Mouse (Mus musculus) cerebellum, adult 2 months (tissue): ENCODE measurements around the gene Ninj2. TPM values are rescaled to one million over a fixed set of nuclear protein-coding genes. Genes with fewer than 3 reads are reported as not detected.
"Not testable (repeated sequence)": the region's sequence is repeated elsewhere in the genome, so short reads cannot be mapped to it uniquely, and the experiment has no call there.

ENCODE experiments used
- DNase-seq, 2 experiments: peaks; one replicate each; pipeline ENCODE4 v3.0.0; 2021
- H3K27ac ChIP-seq: fragments of 200-500 bp; 2 replicates; pipeline ENCODE4 v1.5.1; 2012; ENCODE audit warnings: low read length, control low read depth, inconsistent platforms; ENCODE audit not compliant: insufficient read depth
- H3K27me3 ChIP-seq: fragments of 200-500 bp; 2 replicates; pipeline ENCODE4 v1.6.1; 2012; ENCODE audit warnings: inconsistent platforms, mild to moderate bottlenecking, low read length, moderate library complexity; ENCODE audit not compliant: control insufficient read depth, insufficient read depth
- H3K4me1 ChIP-seq: fragments of 200-500 bp; 2 replicates; pipeline ENCODE4 v1.6.1; 2011; ENCODE audit warnings: low read length; ENCODE audit not compliant: control insufficient read depth, insufficient read depth
- H3K4me3 ChIP-seq: fragments of 200-500 bp; replicated peaks from 2 replicates; pipeline ENCODE3; 2011; ENCODE audit warnings: mild to moderate bottlenecking, low read depth, low read length, control low read depth; ENCODE audit not compliant: insufficient read depth
- CTCF ChIP-seq: fragments of 200-500 bp; IDR thresholded peaks from 2 replicates; pipeline ENCODE4 v1.5.1; 2011; ENCODE audit warnings: low read depth, mild to moderate bottlenecking, control low read depth, low read length, moderate library complexity, borderline replicate concordance; ENCODE audit not compliant: insufficient read depth
- POLR2A ChIP-seq: fragments of 200-500 bp; IDR thresholded peaks from 2 replicates; pipeline ENCODE4 v1.6.1; 2011; ENCODE audit warnings: low read length, control low read depth, borderline replicate concordance; ENCODE audit not compliant: insufficient read depth
- WGBS: fragments of 180-500 bp; shearing (Covaris S2); methylation state at CpG from one replicate; pipeline ENCODE4 v1.1.7; 2018; 5-methylcytosine and 5-hydroxymethylcytosine counted together
- polyA plus RNA-seq: library from polyadenylated mRNA; depleted of rRNA; stranded (reverse); fragments of >200 nt; gene quantifications from 2 replicates; pipeline ENCODE4 v1.2.3, GENCODE M21; 2012

Gene Ninj2
- polyA plus RNA-seq, 1 experiment: 11.7 TPM

- no peak for TF ChIP-seq POLR2A
- TF ChIP-seq CTCF: no peak
- WGBS: 93% methylated on average over 8 of the region's 8 CpGs
These were observed 10.2 kb upstream of the Ninj2 start for GRCm38 (mm10) chr6:120082951-120083411.

DNA sequence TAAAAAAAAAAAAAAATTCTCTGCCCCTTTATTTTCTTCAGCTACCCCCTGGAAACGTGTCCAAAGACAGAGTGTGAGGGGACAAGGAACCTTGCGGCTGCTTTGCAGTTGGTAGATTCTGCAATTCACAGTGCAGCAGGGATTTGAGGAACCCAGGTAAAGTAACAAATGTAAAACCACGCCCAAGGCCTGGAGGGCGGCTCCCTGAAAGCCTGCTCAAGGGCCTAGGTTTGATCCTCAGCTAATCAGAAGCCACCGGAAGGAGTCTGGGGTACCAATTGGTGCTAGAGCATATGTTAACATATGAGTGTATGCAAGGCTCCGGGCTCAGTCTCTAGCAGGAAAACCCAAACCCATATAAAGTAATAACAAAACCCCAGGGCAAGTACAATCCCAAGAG lies 9.7 kb upstream of the Ninj2 start:
- Histone ChIP-seq H3K27me3 (no peaks in the 10 kb centered on the region), H3K4me1 (no peaks in the 10 kb centered on the region), H3K27ac (no peak overlapping the region), H3K4me3 (no peak overlapping the region)
- WGBS: 81% methylated on average over 6 of the region's 6 CpGs
- DNase-seq: no peak
- no peak for TF ChIP-seq POLR2A
- TF ChIP-seq CTCF: no peak

More at GRCm38 (mm10) chr6:120082951-120083411, 10.2 kb upstream of the Ninj2 start:
- no peak overlapping the region for H3K27ac ChIP-seq
- no peak for DNase-seq
- H3K4me1 ChIP-seq: no peaks in the 10 kb centered on the region
- no peaks in the 10 kb centered on the region for H3K27me3 ChIP-seq
- no peak overlapping the region for H3K4me3 ChIP-seq

DNA sequence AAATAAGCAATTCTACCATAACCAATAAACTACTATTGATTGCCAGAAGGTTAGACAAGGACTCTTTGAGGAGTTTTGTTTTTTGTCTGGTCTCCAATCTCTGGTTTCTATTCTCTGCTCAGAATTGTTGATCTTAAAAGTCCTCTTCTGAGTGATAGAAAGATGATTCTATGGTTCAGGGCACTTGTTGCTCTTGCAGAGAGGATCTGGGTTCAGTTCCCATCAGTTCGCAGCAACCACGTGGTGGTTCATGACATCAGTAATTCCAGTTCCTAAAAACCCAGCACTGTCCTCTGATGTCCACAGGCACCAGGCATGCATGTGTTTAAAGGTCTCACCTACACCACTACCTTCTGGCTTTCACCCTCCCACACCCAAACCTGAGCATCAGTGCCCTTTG lies 8.2 kb upstream of the Ninj2 start:
- no peak for TF ChIP-seq CTCF
- no peak for TF ChIP-seq POLR2A
- Histone ChIP-seq H3K27me3 (no peaks in the 10 kb centered on the region), H3K27ac (no peak overlapping the region), H3K4me1 (no peaks in the 10 kb centered on the region), H3K4me3 (no peak overlapping the region)
- 96% methylated on average over 2 of the region's 2 CpGs for WGBS
- DNase-seq: no peak

DNA sequence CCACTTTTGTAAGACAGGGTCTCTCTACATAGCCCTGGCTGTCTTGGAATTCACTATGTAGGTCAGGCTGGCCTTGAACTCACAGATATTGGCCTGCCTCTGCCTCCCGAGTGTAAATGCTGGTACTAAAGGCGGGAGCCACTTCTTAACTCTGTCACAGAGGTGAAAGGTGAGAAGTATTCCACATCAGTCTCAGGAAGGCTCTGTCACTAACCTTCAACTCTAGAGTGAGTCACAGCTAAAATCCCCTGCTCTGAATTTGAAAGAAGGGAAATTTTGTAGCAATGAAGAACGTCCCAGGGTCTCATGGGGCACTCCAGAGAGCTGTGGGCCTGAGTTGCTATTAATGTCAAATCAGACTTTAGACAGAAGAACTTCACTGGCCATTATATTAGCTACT lies 7.3 kb upstream of the Ninj2 start:
- H3K4me3 ChIP-seq: no peak overlapping the region
- DNase-seq: no peak
- no peaks in the 10 kb centered on the region for H3K4me1 ChIP-seq
- H3K27me3 ChIP-seq: no peaks in the 10 kb centered on the region
- 89% methylated on average over 3 of the region's 3 CpGs for WGBS
- no peak for TF ChIP-seq POLR2A
- TF ChIP-seq CTCF: no peak
- no peak overlapping the region for H3K27ac ChIP-seq

DNA sequence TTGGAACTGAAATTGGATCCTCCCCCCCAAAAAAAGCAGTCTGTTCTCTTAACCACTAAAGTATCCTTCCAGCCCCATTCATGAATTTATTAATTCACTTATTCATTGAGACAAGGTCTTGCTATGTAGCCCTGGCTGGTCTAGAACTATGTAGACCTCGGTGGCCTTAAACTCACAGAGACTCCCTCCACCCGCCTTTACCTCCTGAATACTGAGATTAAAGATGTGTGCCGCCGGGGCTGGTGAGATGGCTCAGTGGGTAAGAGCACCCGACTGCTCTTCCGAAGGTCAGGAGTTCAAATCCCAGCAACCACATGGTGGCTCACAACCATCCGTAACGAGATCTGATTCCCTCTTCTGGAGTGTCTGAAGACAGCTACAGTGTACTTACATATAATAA lies 6.1 kb upstream of the Ninj2 start:
- not testable (repeated sequence) for H3K27ac ChIP-seq, H3K27me3 ChIP-seq, H3K4me3 ChIP-seq, DNase-seq, H3K4me1 ChIP-seq
- 97% methylated on average over 8 of the region's 8 CpGs for WGBS

DNA sequence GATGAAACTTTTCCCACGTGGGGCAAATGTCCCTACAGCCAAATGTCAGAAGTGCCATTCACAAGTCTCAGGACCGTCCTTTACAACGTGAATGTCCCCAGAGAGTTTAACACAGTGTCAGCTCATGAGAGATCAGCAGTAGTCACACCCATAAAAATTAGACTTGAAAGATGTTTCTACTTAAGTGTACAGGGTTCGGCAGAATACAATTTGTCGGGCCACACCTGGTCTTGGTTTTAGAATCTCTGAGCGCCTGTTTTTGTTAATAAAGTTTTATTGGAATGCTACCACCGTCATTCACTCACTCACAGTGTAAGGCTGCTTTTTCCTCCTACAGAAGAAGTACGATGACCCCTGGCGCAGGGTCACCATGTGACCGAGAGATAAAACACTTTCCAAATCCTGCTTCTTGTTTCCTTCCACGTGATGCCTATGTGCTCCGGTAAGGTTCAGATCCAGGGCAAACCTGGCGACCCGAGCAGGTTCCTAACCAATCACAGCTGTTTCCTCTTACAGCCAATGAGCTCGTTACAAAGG lies 2.4 kb upstream of the Ninj2 start:
- Histone ChIP-seq H3K27ac (no peak overlapping the region), H3K4me3 (no peak overlapping the region), H3K4me1 (no peaks in the 10 kb centered on the region), H3K27me3 (no peaks in the 10 kb centered on the region)
- DNase-seq: no peak
- 72% methylated on average over 15 of the region's 15 CpGs for WGBS
- no peak for TF ChIP-seq POLR2A
- TF ChIP-seq CTCF: no peak

DNA sequence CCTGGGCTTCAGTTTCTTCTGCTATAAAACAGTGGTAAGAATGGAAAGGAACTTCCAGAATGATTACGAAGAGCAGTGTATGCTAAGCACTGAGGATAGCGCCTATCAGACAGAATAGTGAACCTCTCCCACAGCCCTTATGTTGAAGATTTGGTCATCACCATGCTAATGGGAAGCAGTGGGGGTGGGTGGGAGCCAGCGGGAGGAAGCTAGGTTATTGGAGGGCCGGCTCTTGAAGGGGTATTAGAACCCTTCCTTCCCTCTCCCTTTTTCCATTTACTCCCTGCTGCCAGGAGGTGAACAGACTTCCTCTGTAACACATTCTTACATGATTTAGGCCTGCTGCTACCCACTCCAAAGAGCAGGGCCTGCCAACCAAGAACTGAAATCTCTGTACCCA lies 1.2 kb upstream of the Ninj2 start:
- H3K4me1 ChIP-seq: no peaks in the 10 kb centered on the region
- TF ChIP-seq POLR2A: no peak
- TF ChIP-seq CTCF: no peak
- H3K27me3 ChIP-seq: no peaks in the 10 kb centered on the region
- no peak for DNase-seq
- WGBS: 84% methylated on average over 4 of the region's 4 CpGs
- H3K4me3 ChIP-seq: no peak overlapping the region
- no peak overlapping the region for H3K27ac ChIP-seq

GRCm38 (mm10) chr6:120094091-120094776 lies 1.1 kb downstream of the Ninj2 start:
- H3K27ac ChIP-seq: no peak overlapping the region
- TF ChIP-seq CTCF (no peak), POLR2A (no peak)
- no peaks in the 10 kb centered on the region for H3K27me3 ChIP-seq
- H3K4me1 ChIP-seq: no peaks in the 10 kb centered on the region
- no peak overlapping the region for H3K4me3 ChIP-seq
- DNase-seq: no peak
- 85% methylated on average over 9 of the region's 9 CpGs for WGBS
